Comparison of ENCODE assay signal across 8 mouse cellular contexts in genomic region chr9:119460410-119460809, GRCm38 (mm10). TPM values are rescaled to one million over a fixed set of nuclear protein-coding genes. Genes with fewer than 3 reads are reported as not detected.
DNase-seq lines count a peak whose midpoint lies in the region; ATAC-seq and TF ChIP-seq lines count a peak whose summit lies in the region.

No protein-coding gene starts in this region.

- H3K4me1 ChIP-seq in cortical plate, adult 2 months (ENCODE audit: control insufficient read depth, insufficient read depth, low read length), result no peaks in the 10 kb centered on the region
- H3K4me1 ChIP-seq in lung, postnatal 0 days (ENCODE audit: insufficient read depth, low read depth, low read length), result no peaks in the 10 kb centered on the region

- H3K36me3 ChIP-seq in lung, postnatal 0 days (ENCODE audit: insufficient read depth, low read length), result peaks cover 14% of the 10 kb centered on the region

- no peaks in the 10 kb centered on the region for H3K27me3 ChIP-seq in lung, postnatal 0 days (replicated peaks; ENCODE audit: insufficient read depth, low read length)

- H3K9me3 ChIP-seq in lung, postnatal 0 days (ENCODE audit: low read length), result no peaks in the 10 kb centered on the region

- peak; percentile 79 for ATAC-seq in granulocyte monocyte progenitor cell, adult 5-6 weeks (replicated peaks; ENCODE audit: poor library complexity, severe bottlenecking)
- peak; percentile 49 for ATAC-seq in lung, postnatal 0 days

- TF ChIP-seq CTCF in gastrocnemius, adult 2 months (IDR thresholded peaks at IDR 0.05), result no peak; the same call in 1 of the 2 replicates
- TF ChIP-seq CTCF in cortical plate, adult 2 months (IDR thresholded peaks at IDR 0.05; ENCODE audit: extremely low read depth, insufficient read depth, low read length), result peak; percentile 95
- TF ChIP-seq CTCF in lung, postnatal 0 days (IDR thresholded peaks at IDR 0.05), result peak; percentile 96

- H3K4me2 ChIP-seq in lung, postnatal 0 days (replicated peaks; ENCODE audit: low read depth, low read length), result no peak overlapping the region

- no peak overlapping the region for H3K4me3 ChIP-seq in gastrocnemius, adult 2 months
- no peak overlapping the region for H3K4me3 ChIP-seq in cortical plate, adult 2 months (ENCODE audit: insufficient read depth, low read length)
- no peak overlapping the region for H3K4me3 ChIP-seq in lung, postnatal 0 days (ENCODE audit: low read depth, low read length)

- no peak overlapping the region for H3K27ac ChIP-seq in gastrocnemius, adult 2 months
- no peak overlapping the region for H3K27ac ChIP-seq in cortical plate, adult 2 months (ENCODE audit: insufficient read depth, low read length)
- no peak overlapping the region for H3K27ac ChIP-seq in lung, postnatal 0 days (ENCODE audit: low read length)

- no peak for TF ChIP-seq EP300 in lung, postnatal 0 days (IDR thresholded peaks at IDR 0.05)

- WGBS in lung, postnatal 0 days, result 39% methylated on average over 8 of the region's 8 CpGs

- H3K9ac ChIP-seq in lung, postnatal 0 days (replicated peaks; ENCODE audit: low read depth), result no peak overlapping the region

- TF ChIP-seq POLR2A in cortical plate, adult 2 months (IDR thresholded peaks at IDR 0.05; ENCODE audit: extremely low read depth, insufficient read depth, low read length), result no peak

- intact Hi-C loops in gastrocnemius, adult 2 months (cut with DNase I), result loop anchor here (10.0 kb wide), 2 partner anchors 294 to 434 kb away; partner anchors contain the start of gene Wdr48

- DNase-seq in gastrocnemius, adult 2 months, result peak; percentile 64
- no peak for DNase-seq in gastrocnemius, postnatal 25 days
- DNase-seq in adipocyte (ENCODE audit: low spot score), result peak; percentile 63
- DNase-seq in layer of hippocampus, adult 8-10 months (ENCODE audit: low spot score in 2 of 2), result peak; percentile 45 to 81
- DNase-seq in lung, postnatal 0 days (ENCODE audit: low spot score), result peak; percentile 66
- peak; percentile 84 to 86 for DNase-seq in right cerebral cortex, adult 2 months (ENCODE audit: low spot score in 2 of 2)

RNA-seq across cellular contexts. Expression of gene Exog, which starts 15.7 kb away (rescaled TPM):
- total RNA-seq in gastrocnemius, adult 2 months (2021), result 1 to 10 TPM; 1.6 to 2.3 TPM
- 1 to 10 TPM; 1.4 to 1.7 TPM for total RNA-seq in gastrocnemius, postnatal 25 days (2021)
- polyA plus RNA-seq in cortical plate, adult 2 months (2012; rRNA removed), result 17.9 and 18.1 TPM in 2 replicates
- 10.4 and 17.7 TPM in 2 replicates for total RNA-seq in granulocyte monocyte progenitor cell, adult 5-6 weeks (2014; fragmentation: Nextera tagmentation)
- total RNA-seq in granulocyte monocyte progenitor cell, adult 5-6 weeks (2017), result 4.2 and 4.6 TPM in 2 replicates
- total RNA-seq in layer of hippocampus, adult 8-10 months (2022), result 10 to 100 TPM; 17.2 to 24.9 (median 19.0) TPM
- 6.9 and 7.4 TPM in 2 replicates for polyA plus RNA-seq in lung, postnatal 0 days (2015; fragmentation: Nextera tagmentation; extraction: Ambion mirVana)

RNA-seq across cellular contexts. Expression of gene Acvr2b, which starts 58.5 kb away (rescaled TPM):
- 10 to 100 TPM; 14.5 to 20.6 TPM for total RNA-seq in gastrocnemius, adult 2 months (2021)
- total RNA-seq in gastrocnemius, postnatal 25 days (2021), result 10 to 100 TPM in 1 of 2 experiments, 1 to 10 TPM in 1; 9.4 to 11.9 TPM
- polyA plus RNA-seq in cortical plate, adult 2 months (2012; rRNA removed), result 4.8 and 5.8 TPM in 2 replicates
- 2.0 and 2.9 TPM in 2 replicates for total RNA-seq in granulocyte monocyte progenitor cell, adult 5-6 weeks (2014; fragmentation: Nextera tagmentation)
- total RNA-seq in granulocyte monocyte progenitor cell, adult 5-6 weeks (2017), result 0.36 and 0.65 TPM in 2 replicates
- 10 to 100 TPM; 10.6 to 14.9 (median 13.3) TPM for total RNA-seq in layer of hippocampus, adult 8-10 months (2022)
- polyA plus RNA-seq in lung, postnatal 0 days (2015; fragmentation: Nextera tagmentation; extraction: Ambion mirVana), result 15.6 TPM in 2 replicates
